ENCODE assay signal across 9 mouse cellular contexts in the genomic region with DNA sequence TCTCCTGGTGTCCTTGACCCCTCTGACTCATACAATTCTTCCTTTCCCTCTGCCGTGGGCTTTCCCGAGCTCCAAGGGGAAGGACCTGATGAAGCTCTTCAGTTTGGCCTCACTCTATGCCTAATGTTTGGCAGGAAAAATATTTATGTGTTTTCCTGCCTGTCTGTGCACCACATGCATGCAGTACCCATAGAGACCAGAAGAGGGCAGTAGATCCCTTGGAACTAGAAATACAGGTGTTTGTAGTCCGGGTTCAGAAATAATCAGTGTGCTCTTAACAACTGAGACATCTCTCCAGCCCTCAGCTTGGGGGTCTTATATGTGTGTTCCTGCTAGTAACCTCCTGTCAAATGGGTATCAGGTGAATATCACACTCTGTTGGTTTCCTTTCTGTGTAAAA. TPM values are rescaled to one million over a fixed set of nuclear protein-coding genes. Genes with fewer than 3 reads are reported as not detected.
DNase-seq lines count a peak whose midpoint lies in the region; ATAC-seq and TF ChIP-seq lines count a peak whose summit lies in the region.
"Had no signal": no experiment of that assay in that cellular context is flagged by ENCODE, and none has a peak within 500 bp of the region (broad histone marks: within the 10 kb centered on the region; RNA-seq: fewer than 3 reads in every experiment).

No protein-coding gene starts in this region.

- no peak for ATAC-seq in frontal cortex, adult (ENCODE audit: low TSS enrichment)

- H3K27me3 ChIP-seq in E14TG2a.4 (ENCODE audit: insufficient read depth, low read length): no peaks in the 10 kb centered on the region
- H3K27me3 ChIP-seq in megakaryocyte, embryonic 14.5 days (replicated peaks): peaks cover 2% of the 10 kb centered on the region
- H3K27me3 ChIP-seq: embryonic facial prominence, embryonic 12.5 days had no signal

- no peak overlapping the region for H3K4me3 ChIP-seq in E14TG2a.4 (replicated peaks; ENCODE audit: low read length)
- H3K4me3 ChIP-seq in megakaryocyte, embryonic 14.5 days (replicated peaks): peak overlapping the region; percentile 21
- H3K4me3 ChIP-seq: embryonic facial prominence, embryonic 12.5 days had no signal

- peak; percentile 37 to 88 for DNase-seq in frontal cortex, adult 2 months (ENCODE audit: extremely low spot score in 1 of 2, low spot score in 1 of 2)
- DNase-seq in c-Kit-negative CD71-positive TER-119-positive erythroid progenitor cells, embryonic 14.5 days (ENCODE audit: low read depth, low spot score): peak; percentile 66
- DNase-seq in gastrocnemius, adult 18-20 months (ENCODE audit: low spot score): peak; percentile 74
- DNase-seq in layer of hippocampus, postnatal 10 days (ENCODE audit: low spot score in 2 of 2): peak; percentile 86 to 88
- peak; percentile 76 to 92 for DNase-seq in spleen, postnatal 4 days (ENCODE audit: low spot score in 2 of 2)

- H3K4me1 ChIP-seq in E14TG2a.4 (replicated peaks; ENCODE audit: low read depth, low read length): peaks cover 18% of the 10 kb centered on the region
- peaks cover 41% of the 10 kb centered on the region for H3K4me1 ChIP-seq in megakaryocyte, embryonic 14.5 days

- no peaks in the 10 kb centered on the region for H3K36me3 ChIP-seq in E14TG2a.4 (ENCODE audit: insufficient read depth, low read length)
- no peaks in the 10 kb centered on the region for H3K36me3 ChIP-seq in megakaryocyte, embryonic 14.5 days (replicated peaks; ENCODE audit: low read length)
- H3K36me3 ChIP-seq: embryonic facial prominence, embryonic 12.5 days had no signal

- TF ChIP-seq CTCF in E14TG2a.4 (conservative IDR thresholded peaks at IDR 0.05; ENCODE audit: low read length): peak; percentile 98

- no peaks in the 10 kb centered on the region for H3K9me3 ChIP-seq in E14TG2a.4 (ENCODE audit: low read length)
- no peaks in the 10 kb centered on the region for H3K9me3 ChIP-seq in megakaryocyte, embryonic 14.5 days
- H3K9me3 ChIP-seq: embryonic facial prominence, embryonic 12.5 days had no signal

RNA-seq across cellular contexts. Expression of a gene that starts 4.1 kb away (rescaled TPM):
- 19.3 and 20.9 TPM in 2 replicates for polyA plus RNA-seq in frontal cortex, adult 2 months (2012; rRNA removed)
- 10 to 100 TPM; 17.9 to 19.2 TPM for total RNA-seq in gastrocnemius, adult 18-20 months (2021)
- 10 to 100 TPM; 41.3 to 46.8 TPM for total RNA-seq in layer of hippocampus, postnatal 10 days (2021)
- polyA plus RNA-seq in megakaryocyte, embryonic 14.5 days (2012; ENCODE audit: insufficient read depth, low replicate concordance): 30.9 and 36.1 TPM in 2 replicates

RNA-seq across cellular contexts. Expression of a gene that starts 18.5 kb away (rescaled TPM):
- polyA plus RNA-seq in frontal cortex, adult 2 months (2012; rRNA removed): 64.1 and 69.8 TPM in 2 replicates
- total RNA-seq in gastrocnemius, adult 18-20 months (2021): 1 to 10 TPM; 7.6 to 9.0 TPM
- total RNA-seq in layer of hippocampus, postnatal 10 days (2021): 10 to 100 TPM; 92.5 to 96.0 TPM
- 1,596 and 3,155 TPM in 2 replicates for polyA plus RNA-seq in megakaryocyte, embryonic 14.5 days (2012; ENCODE audit: insufficient read depth, low replicate concordance)

RNA-seq across cellular contexts. Expression of a gene that starts 37.8 kb away (rescaled TPM):
- 15.8 and 17.3 TPM in 2 replicates for polyA plus RNA-seq in frontal cortex, adult 2 months (2012; rRNA removed)
- total RNA-seq in gastrocnemius, adult 18-20 months (2021): 1 to 10 TPM; 4.2 to 4.9 TPM
- 10 to 100 TPM; 20.5 TPM for total RNA-seq in layer of hippocampus, postnatal 10 days (2021)
- 47.7 and 52.0 TPM in 2 replicates for polyA plus RNA-seq in megakaryocyte, embryonic 14.5 days (2012; ENCODE audit: insufficient read depth, low replicate concordance)

RNA-seq across cellular contexts. Expression of a gene that starts 45.3 kb away (rescaled TPM):
- 0.57 and 0.72 TPM in 2 replicates for polyA plus RNA-seq in frontal cortex, adult 2 months (2012; rRNA removed)
- under 1 TPM; 0.19 to 0.25 TPM for total RNA-seq in gastrocnemius, adult 18-20 months (2021)
- total RNA-seq in layer of hippocampus, postnatal 10 days (2021): 1 to 10 TPM in 1 of 2 experiments, under 1 TPM in 1; 0.96 to 1.1 TPM
- polyA plus RNA-seq in megakaryocyte, embryonic 14.5 days (2012; ENCODE audit: insufficient read depth, low replicate concordance): 2.1 and 3.6 TPM in 2 replicates

RNA-seq across cellular contexts. Expression of a gene that starts 45.8 kb away (rescaled TPM):
- polyA plus RNA-seq in frontal cortex, adult 2 months (2012; rRNA removed): 3.2 and 3.7 TPM in 2 replicates
- total RNA-seq in gastrocnemius, adult 18-20 months (2021): 1 to 10 TPM in 1 of 2 experiments, under 1 TPM in 1; 0.73 to 1.2 TPM
- under 1 TPM; 0.42 to 0.69 TPM for total RNA-seq in layer of hippocampus, postnatal 10 days (2021)
- polyA plus RNA-seq in megakaryocyte, embryonic 14.5 days (2012; ENCODE audit: insufficient read depth, low replicate concordance): 1.4 and 23.1 TPM in 2 replicates

Comparison
In these comparisons a context has a peak if more than half of its experiments do, and no peak if none do; other contexts are left out.
1. RNA of a gene that starts 18.5 kb away (total RNA-seq): 92.5 to 96.0 TPM in layer of hippocampus, postnatal 10 days; 7.6 to 9.0 TPM in gastrocnemius, adult 18-20 months; every median in the first group is over 4 times any median in the second.
2. Peak in every context shown above with its lines, with median percentiles within 50 percentile points of each other: DNase-seq.